Mouse (Mus musculus): Measurements from ENCODE around the gene Ttk.

GRCm38 (mm10) chr9:83910926-83911325 lies 76.4 kb downstream of the Ttk start:
- TF ChIP-seq POLR2A (IDR thresholded peaks at IDR 0.05; ENCODE audit: extremely low read depth, insufficient read depth, low read length) (no peak), CTCF (IDR thresholded peaks at IDR 0.05; ENCODE audit: low read depth, low read length) (no peak)

Measured in liver, adult 2 months (tissue).